ENCODE assay signal across 8 mouse cellular contexts in the genomic region with DNA sequence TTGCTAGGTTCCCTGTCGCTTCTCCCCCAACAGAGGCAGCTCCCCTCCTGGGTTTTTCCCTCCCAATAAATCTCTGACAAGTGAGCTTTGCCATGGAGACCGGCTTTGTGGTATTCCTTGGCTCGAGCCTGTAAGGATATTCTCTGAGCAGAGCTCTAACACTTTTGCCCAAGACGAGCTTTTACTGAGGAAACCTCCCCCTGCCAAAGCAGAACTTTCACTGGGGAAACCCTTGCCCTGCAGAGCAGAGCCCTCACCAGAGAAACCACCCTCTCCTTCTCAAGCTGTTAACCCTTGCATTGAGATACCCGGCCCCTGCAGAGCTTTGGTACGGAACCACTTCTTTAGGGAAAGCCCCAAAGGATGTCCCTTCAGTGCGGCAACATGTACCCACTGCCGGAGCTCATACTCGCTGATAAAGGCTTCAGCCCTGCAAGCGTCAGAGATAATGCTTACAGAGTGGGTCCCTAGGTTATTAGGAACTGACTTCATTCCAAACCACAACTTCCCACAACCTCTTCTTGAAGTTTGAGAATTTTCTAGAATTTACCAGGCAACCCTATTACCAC. TPM values are rescaled to one million over a fixed set of nuclear protein-coding genes. Genes with fewer than 3 reads are reported as not detected.
DNase-seq lines count a peak whose midpoint lies in the region; ATAC-seq and TF ChIP-seq lines count a peak whose summit lies in the region.

No protein-coding gene starts in this region.

- H3K4me2 ChIP-seq in lung, embryonic 14.5 days, result peak overlapping the region; percentile 26
- H3K4me2 ChIP-seq in limb, embryonic 14.5 days (replicated peaks; ENCODE audit: low read depth, low read length, severe bottlenecking), result 0 out of 2 replicates have a peak overlapping the region, but pooled peaks have one; percentile 6
- H3K4me2 ChIP-seq in neural tube, embryonic 13.5 days, result peak overlapping the region; percentile 30

- H3K9me3 ChIP-seq in lung, embryonic 14.5 days (ENCODE audit: low read depth, low read length), result no peaks in the 10 kb centered on the region
- no peaks in the 10 kb centered on the region for H3K9me3 ChIP-seq in limb, embryonic 14.5 days (ENCODE audit: control insufficient read depth, low read length)
- H3K9me3 ChIP-seq in neural tube, embryonic 13.5 days, result no peaks in the 10 kb centered on the region

- DNase-seq in lung, embryonic 14.5 days, result peak; percentile 72
- no peak for DNase-seq in lung, adult 2 months
- peak; percentile 44 for DNase-seq in limb, embryonic 14.5 days (ENCODE audit: low spot score)
- DNase-seq in right cerebral cortex, postnatal 36 days (ENCODE audit: low spot score in 2 of 2), result no peak
- no peak for DNase-seq in testis, postnatal 10 days (ENCODE audit: low spot score)
- no peak for DNase-seq in kidney, postnatal 25 days

- ATAC-seq in lung, embryonic 14.5 days (ENCODE audit: insufficient read depth), result peak; percentile 87; the same call in 1 of the 2 replicates
- ATAC-seq in common myeloid progenitor, adult 5-6 weeks (replicated peaks; ENCODE audit: low read depth, poor library complexity, severe bottlenecking), result peak; percentile 76
- peak; percentile 63 for ATAC-seq in limb, embryonic 14.5 days (ENCODE audit: low FRiP score, low read depth)
- peak; percentile 91 for ATAC-seq in neural tube, embryonic 13.5 days (ENCODE audit: low read depth)

- 33% methylated on average over 10 of the region's 10 CpGs for WGBS in lung, embryonic 14.5 days
- WGBS in lung, adult 2 months, result 30% methylated on average over 10 of the region's 10 CpGs
- WGBS in limb, embryonic 14.5 days, result 31% methylated on average over 10 of the region's 10 CpGs
- 24% methylated on average over 10 of the region's 10 CpGs for WGBS in neural tube, embryonic 13.5 days

- H3K36me3 ChIP-seq in lung, embryonic 14.5 days (ENCODE audit: insufficient read depth), result no peaks in the 10 kb centered on the region
- H3K36me3 ChIP-seq in limb, embryonic 14.5 days (ENCODE audit: control insufficient read depth, insufficient read depth, low read length), result no peaks in the 10 kb centered on the region
- H3K36me3 ChIP-seq in neural tube, embryonic 13.5 days, result no peaks in the 10 kb centered on the region

- TF ChIP-seq POLR2A in lung, adult 2 months (IDR thresholded peaks at IDR 0.05; ENCODE audit: borderline replicate concordance, extremely low read depth, low read depth, low read length), result no peak
- TF ChIP-seq POLR2A in limb, embryonic 14.5 days (IDR thresholded peaks at IDR 0.05; ENCODE audit: borderline replicate concordance, extremely low read depth, insufficient read depth, insufficient read length), result no peak

- H3K27me3 ChIP-seq in lung, embryonic 14.5 days (ENCODE audit: insufficient read depth, low read length), result no peaks in the 10 kb centered on the region
- H3K27me3 ChIP-seq in limb, embryonic 14.5 days (ENCODE audit: control insufficient read depth, insufficient read depth, low read length), result no peaks in the 10 kb centered on the region
- no peaks in the 10 kb centered on the region for H3K27me3 ChIP-seq in neural tube, embryonic 13.5 days

- H3K4me1 ChIP-seq in lung, embryonic 14.5 days (ENCODE audit: insufficient read depth), result peaks cover 9% of the 10 kb centered on the region
- H3K4me1 ChIP-seq in lung, adult 2 months (ENCODE audit: control insufficient read depth, insufficient read depth, low read length), result no peaks in the 10 kb centered on the region; the same call in 1 of the 2 replicates
- H3K4me1 ChIP-seq in limb, embryonic 14.5 days (ENCODE audit: control insufficient read depth, insufficient read depth, low read length), result peaks cover 7% of the 10 kb centered on the region; the same call in 1 of the 2 replicates
- H3K4me1 ChIP-seq in neural tube, embryonic 13.5 days (replicated peaks), result peaks cover 18% of the 10 kb centered on the region

- TF ChIP-seq CTCF in lung, embryonic 14.5 days (IDR thresholded peaks at IDR 0.05; ENCODE audit: low read depth), result no peak
- no peak for TF ChIP-seq CTCF in lung, adult 2 months (IDR thresholded peaks at IDR 0.05; ENCODE audit: insufficient read depth, low read length)

- peak overlapping the region; percentile 54; the same call in 1 of the 2 replicates for H3K27ac ChIP-seq in lung, embryonic 14.5 days (ENCODE audit: low read depth)
- H3K27ac ChIP-seq in limb, embryonic 14.5 days (replicated peaks; ENCODE audit: low read depth, low read length), result 0 out of 2 replicates have a peak overlapping the region, but pooled peaks have one; percentile 28
- H3K27ac ChIP-seq in neural tube, embryonic 13.5 days (replicated peaks), result peak overlapping the region; percentile 72

- H3K9ac ChIP-seq in lung, embryonic 14.5 days, result no peak overlapping the region
- H3K9ac ChIP-seq in limb, embryonic 14.5 days (ENCODE audit: low read depth, low read length, severe bottlenecking), result peak overlapping the region; percentile 21; the same call in 1 of the 2 replicates
- H3K9ac ChIP-seq in neural tube, embryonic 13.5 days, result no peak overlapping the region

- H3K4me3 ChIP-seq in lung, embryonic 14.5 days (ENCODE audit: low read depth, low read length), result no peak overlapping the region
- no peak overlapping the region for H3K4me3 ChIP-seq in lung, adult 2 months (replicated peaks; ENCODE audit: extremely low read depth, low read depth, low read length)
- no peak overlapping the region for H3K4me3 ChIP-seq in limb, embryonic 14.5 days (replicated peaks; ENCODE audit: low read length)
- H3K4me3 ChIP-seq in neural tube, embryonic 13.5 days, result no peak overlapping the region

RNA-seq across cellular contexts. Expression of gene Tec, which starts 50.7 kb away (rescaled TPM):
- 3.5 and 3.8 TPM in 2 replicates for polyA plus RNA-seq in lung, embryonic 14.5 days (2014; fragmentation: Nextera tagmentation; extraction: Ambion mirVana)
- polyA plus RNA-seq in lung, adult 2 months (2012; rRNA removed), result 3.0 and 4.2 TPM in 2 replicates
- total RNA-seq in common myeloid progenitor, adult 5-6 weeks (2017), result 47.5 and 57.8 TPM in 2 replicates
- 4.0 and 5.9 TPM in 2 replicates for polyA plus RNA-seq in limb, embryonic 14.5 days (2012; rRNA removed)
- 7.9 and 8.7 TPM in 2 replicates for polyA plus RNA-seq in limb, embryonic 14.5 days (2014; fragmentation: Nextera tagmentation; extraction: Ambion mirVana)
- 10.0 and 10.5 TPM in 2 replicates for polyA plus RNA-seq in neural tube, embryonic 13.5 days (2015; fragmentation: Nextera tagmentation; extraction: Ambion mirVana)

Comparison
In these comparisons a context has a peak if more than half of its experiments do, and no peak if none do; other contexts are left out.
1. DNase-seq: peak in lung, embryonic 14.5 days (single experiment) and limb, embryonic 14.5 days (single experiment); none in lung, adult 2 months (single experiment), right cerebral cortex, postnatal 36 days (0 of 2), testis, postnatal 10 days (single experiment) and kidney, postnatal 25 days (0 of 2).
2. Peak in every context shown above with its lines, with median percentiles within 50 percentile points of each other: ATAC-seq, H3K27ac ChIP-seq and H3K4me2 ChIP-seq.